Mouse (Mus musculus): ENCODE results near the gene Igf2r.

The Igf2r gene

DNA sequence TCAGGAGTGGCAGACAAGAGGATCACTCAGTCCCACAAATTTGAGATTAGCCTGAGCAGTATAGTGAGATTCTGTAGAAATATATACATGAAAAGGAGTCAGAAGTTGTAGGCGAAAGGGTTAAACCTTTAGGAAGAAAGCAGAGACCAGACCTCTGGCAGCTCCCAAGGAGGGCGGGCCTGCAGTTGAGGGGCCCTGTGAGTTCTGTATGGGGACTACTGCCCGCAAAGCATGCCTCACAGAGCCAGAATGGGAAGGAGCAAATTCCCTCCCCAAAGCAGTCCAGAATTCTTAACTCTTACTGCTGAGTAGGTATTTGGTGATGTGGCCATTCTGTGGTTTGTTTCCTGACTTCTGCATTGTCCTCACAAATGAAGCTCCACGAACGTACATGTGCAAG lies 11.6 kb upstream of the Igf2r start:
- no peak for DNase-seq

DNA sequence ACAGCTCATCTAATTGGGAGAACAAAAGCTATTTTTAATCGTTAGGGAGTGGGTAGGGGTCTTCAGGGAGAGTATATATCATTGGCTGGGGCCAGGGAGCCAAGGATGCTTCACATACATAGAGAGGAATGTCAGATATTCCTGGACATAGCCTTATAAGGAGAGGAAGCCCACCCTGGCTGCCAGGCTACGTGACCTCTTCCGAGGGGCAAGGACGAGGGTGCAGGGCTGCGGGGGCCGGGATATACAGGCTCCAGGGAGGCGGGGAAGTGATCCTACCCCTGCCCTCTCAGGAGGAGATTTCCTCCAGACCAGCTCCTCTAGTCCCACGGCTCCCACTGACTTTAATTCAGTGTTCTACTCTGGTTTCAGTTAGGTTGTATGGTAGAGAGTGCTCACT lies 10.7 kb upstream of the Igf2r start:
- no peak for DNase-seq

DNA sequence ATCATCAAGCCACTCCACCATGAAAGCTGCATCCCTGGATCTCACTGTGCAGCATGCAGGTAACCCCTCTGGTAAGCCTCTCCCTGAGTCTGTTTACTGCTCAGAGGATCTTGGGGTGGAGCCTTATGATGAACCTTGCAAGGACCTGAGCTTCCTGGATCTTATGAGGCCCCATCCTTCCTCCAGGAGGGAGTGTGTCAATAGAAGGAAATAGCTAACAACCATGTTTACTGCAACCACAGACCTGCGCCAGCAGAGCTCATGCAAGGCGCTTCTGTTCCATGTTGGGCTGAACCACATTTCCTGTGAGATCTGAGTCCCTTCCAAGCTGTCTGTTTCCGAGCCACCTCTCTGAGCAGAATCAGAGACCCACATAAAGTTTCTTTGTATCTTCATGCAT lies 10.0 kb upstream of the Igf2r start:
- DNase-seq = no peak

DNA sequence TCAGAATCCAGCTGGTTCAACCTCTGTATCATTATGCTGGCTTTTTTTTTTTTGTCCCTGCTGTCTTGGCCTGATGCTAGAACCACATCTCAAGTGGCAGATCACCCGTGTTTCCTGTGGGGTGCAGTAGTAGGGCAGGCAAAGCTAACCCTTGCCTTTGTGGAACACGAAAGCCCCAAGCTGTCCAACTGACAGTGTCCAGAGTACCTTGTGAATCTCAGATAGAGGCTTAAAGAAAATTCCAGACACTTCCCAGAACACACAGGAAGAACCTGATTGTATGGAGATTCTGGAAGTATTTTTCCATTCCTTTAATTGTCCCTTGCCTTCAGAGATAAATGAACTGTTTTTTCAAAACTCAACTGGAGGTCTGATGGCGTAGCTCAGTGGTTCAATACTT lies 4.5 kb upstream of the Igf2r start:
- DNase-seq = no peak

DNA sequence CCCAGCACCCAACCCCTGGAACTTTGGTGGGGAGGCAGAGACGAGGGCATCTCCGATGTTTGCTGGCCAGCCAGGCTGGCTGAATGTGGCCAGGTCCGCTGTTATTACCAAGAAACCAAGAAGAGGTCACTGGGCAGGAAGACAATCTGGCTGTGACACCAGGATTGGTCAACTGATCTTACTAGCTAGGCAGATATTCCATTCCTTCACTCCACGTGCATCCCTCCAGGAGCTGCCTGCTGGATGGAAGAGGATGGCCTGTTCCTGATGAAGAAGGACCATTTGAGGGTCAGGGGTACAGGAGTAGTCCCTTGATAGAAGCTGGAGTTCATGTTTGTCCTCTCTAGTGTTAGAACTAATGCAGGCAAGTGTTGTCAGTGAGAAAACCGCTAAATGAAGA lies 1.0 kb upstream of the Igf2r start:
- no peak for DNase-seq

DNA sequence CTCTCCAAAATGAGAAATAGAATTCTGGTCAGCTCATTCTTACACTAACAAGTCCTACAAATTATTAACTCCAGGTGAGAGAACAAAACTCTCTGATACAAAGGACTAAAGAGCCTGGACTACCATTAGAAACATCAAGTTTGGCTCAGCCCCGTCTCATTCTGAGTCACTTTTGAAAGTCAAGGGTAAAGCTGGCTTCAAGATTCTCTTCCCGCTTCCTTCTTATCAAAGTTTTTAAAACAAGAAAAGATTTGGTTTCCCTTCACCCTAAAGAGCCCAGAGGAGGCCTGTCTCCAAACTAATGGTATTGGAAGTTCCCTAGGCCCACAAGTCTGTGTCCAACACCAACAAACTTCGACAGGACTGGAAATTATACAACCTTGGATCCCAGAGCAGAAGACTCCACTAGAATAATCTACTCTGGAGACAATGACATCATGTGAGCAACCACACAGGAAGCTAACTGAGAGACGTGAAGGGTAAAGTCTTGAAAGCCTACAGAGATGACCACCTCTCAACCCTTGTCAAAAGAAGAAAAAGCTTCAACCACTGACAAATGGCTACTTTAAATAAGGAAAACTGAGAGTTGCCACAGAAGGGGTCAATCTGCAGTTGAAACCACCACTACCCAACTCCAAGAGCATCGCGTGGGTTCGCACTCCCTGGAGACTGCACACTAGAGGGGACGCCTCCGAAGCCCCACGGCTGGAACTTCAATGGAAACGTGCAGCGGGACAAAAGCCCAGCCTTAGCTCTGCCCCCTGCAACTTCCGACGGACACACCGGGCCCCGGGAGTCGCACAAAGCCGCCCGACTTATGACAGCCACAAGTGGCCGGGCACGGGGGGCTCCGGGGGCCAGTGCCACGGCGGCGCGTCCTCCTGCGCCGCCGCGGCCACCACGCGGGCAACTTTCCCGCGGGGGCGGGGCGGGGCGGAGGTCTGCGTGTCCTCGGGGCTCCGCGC lies 767 bp downstream of the Igf2r start:
- no peak for DNase-seq

DNA sequence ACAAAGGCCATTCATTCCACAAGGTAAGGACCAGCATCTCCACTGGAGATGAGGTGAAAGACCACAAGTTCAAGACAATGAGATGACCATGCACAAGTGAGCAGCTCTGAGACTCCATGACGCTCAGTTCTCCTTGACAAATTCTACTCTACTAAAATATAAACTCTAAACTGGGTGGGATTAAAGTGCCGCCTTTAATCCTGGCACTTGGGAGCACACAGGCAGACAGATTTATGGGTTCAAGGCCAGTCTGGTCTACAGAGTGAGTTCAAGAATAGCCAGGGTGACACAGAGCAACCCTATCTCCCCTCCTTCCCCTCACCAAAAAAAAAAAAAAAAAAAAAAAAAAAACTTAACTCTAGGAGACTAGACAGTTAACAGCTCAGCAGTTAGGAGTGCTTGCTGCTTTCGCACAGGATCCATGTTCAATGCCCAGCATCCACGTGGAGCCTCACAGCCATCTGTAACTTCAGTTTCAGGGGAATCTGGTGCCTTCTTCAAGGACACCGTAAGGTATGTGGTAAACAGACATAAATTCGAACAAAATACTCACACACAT lies 2.1 kb downstream of the Igf2r start:
- DNase-seq = no peak

DNA sequence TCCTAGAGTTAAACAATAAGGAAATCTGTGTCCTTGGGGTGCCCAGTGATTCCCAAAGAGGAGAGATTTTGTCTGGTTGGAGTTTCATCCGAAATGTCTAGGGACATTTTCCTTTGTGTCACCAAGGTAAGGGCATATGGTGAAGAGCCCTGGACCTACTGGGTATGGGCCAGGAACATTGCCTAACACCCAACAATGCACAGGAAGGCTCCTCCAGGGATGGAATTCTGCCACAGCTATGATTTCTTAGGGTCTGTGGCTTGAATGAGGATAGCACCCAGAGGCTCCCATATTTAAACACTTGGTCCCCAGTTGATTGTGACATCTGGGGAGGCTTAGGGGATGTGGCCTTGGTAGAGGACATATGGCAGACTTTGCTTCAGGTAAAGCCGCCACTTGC lies 6.1 kb downstream of the Igf2r start:
- no peak for DNase-seq

DNA sequence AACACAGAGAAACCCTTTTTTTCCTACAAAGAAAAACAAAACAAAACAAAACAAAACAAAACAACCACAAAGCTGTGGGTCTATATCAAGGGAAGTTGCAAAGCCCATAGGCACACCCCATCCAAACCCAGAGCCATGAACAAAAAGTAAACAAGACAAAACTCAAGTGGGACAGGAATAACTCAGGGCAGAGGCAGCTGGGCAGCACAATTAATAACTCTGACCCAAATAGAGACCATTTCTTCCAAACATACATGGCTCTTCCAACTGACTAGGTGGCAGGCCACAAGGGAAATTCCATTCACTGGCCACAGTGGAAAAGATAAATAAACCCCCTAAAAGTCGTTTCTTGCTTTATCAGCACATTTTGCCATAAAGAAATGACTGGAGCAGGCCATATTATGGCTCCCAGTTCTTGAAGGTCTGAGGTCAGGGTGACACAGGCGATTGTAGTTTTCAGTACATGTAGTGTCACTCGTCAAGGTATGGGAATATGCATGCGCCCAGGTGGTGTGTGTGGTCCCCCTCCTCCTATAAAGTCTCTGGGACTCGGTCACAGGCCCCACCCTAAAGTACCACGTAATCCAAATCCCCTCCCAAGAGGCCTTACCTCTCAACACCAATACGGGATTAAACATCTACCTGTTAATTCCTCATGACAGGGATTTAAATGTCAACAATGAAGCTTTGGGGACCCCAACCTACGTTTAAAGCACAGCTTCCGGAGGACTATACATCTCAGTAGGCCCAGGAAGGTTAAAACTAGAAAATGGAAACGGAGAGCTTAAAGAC lies 8.9 kb downstream of the Igf2r start:
- no peak for DNase-seq

DNA sequence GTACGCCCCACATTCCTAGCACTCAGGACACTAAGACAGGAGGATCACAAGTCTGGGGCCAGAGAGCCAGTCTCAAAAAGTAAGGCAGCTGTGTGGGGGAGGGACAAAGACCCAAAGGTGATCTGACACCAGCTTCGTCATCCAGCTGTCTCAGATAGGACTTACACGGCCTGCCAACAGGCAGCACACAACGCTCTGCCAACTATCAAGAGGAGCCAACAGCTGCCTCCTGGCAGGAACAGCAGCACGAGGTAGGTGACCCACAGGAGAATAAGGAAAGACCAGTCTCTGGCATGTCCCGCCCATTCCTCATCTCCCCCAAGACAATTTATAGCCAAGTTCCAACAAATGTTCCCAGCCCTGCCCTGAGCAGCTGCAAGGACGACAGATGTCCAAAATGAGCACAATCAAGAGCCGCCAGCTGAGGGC lies 9.8 kb downstream of the Igf2r start:
- DNase-seq = no peak

DNA sequence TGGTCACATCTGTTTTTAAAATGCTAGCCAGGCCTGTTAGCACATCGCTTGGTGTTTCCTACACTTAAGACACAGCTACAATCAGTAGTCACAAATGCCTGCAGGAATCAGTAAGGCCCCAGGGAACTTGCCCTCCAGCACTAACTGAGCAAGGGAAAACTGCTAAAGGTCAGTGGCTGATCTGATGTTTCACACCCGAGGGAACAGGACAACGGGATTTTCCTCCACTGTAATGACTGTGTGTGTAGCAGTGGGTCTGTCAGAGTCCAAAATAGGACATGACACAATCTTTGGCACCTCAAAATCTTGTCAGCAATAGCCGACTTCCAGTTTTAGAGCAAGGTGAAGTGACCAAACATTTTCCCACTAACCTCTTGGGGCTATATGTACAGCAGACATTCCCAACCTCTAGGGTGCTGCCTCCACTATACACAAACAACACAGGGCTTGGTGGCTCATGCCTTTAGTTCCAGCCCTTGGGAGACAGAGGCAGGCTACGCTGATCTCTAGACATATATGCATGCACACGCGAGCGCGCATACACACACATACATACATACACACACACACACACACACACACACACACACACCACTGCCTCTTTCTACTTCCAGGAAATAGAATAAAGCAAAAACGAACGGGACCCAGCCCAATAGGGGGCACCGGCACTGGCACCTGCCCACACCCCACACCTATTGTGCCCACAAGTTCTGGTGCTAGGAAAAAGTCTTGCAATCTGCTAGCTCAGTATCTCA lies 10.6 kb downstream of the Igf2r start:
- DNase-seq = no peak

DNA sequence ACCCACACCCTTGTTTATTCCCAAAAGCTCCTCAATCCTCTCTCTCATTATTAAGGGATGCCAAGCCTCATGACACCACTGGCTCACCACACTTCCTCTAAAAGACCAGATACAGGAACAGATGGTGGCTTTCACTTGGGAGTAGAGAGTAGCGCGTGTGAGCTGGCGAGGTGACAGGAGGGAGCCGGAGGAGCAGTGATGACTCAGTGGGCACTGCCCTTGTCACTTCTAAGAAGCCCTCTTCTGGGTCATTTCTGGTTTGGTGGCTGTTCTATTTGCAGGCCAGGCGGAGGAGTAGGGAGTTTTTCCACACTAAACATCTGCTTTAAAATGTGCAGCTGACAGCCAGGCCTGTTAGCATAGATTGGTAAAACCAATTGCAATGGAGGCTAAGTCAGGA lies 11.5 kb downstream of the Igf2r start:
- DNase-seq = peak in 1 of 2 experiments; percentile 18

DNA sequence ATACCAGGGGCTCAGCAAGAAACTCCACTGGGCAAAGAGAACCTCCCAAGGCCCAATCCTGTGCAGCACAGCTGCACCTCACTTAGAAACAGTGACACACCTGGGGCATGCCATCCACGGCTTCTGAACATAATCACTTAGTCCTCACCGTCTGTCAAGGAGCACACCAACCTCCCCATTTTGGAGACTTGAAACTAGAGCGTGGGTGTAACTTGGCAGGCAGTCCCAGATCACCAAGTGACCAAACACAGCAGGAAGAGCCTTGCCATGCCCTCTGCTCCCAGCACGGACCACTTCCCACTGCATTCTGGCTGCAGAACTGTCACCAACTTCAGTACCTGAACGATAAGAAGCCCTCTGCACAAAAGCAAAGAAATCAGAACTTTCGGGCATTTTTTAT lies 12.3 kb downstream of the Igf2r start:
- no peak for DNase-seq

DNA sequence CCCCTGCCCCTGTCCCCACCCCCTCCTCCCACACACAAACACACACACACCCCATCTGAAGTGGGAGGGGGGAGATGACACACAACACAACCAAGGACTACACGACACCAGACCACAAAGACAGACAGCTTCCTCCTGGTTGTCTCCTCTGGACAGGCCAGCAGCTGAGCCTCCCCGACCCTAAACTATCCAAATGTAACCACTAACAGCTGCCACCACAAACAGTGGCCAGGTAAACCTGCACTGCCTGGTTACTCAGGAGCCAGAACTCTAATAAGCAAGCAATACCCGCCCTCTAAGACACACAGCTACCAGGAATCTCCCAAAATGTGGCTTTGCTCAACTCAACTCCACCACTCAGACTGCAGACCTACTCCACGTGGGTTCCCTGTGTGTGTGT lies 13.5 kb downstream of the Igf2r start:
- no peak for DNase-seq

DNA sequence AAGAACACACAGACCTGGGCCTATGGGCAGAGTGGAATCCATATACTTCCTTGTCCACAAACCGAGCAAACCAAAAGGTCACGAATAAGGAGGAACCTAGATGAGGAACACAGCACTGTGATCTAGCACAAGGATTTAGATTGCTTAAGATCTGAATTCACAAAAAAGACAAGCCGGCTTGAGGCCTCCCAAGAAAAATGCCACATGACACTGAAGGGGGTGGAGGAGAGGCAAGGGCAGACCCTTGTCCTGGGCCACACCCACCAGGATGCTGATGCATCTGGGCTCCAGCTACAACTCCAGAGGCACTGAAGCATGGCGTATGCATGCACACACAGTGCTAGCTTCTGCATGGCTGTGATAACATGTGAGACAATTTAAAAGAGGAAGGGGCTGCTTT lies 14.3 kb downstream of the Igf2r start:
- DNase-seq = no peak

DNA sequence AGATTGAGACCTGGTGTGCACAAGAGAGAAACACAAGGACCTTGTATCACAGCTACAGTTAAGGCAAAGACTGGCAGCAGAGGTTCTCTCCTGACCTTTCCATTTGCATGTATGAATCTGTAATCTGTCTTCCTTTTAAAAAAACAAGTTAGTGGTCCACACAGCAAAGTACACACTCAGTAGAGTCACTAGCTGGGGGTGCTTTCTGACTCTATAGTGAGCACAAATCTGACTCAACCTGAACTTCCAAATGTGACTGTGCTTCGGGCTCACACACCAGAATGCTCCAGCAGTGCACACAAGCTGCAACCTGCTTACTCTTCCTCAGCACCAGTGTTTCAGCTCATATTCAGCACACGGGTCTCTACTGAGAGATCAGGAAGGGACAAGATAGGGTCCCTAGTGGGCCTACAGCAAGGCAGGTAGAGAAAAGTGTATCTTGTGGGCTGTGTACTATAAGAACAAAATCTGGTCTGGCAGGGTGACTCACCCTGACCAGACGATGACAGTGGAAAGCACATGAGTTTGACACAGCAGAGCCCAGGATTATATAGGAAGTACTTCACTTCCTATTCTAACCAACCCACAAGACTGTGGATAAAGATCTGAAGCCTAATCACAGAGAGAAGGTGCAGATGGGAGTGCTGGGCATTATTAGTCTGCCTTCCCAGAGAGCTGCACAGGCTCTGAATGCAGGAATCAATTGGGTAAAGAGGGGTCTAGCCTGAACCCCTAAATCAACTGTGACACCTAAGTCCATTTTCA lies 15.0 kb downstream of the Igf2r start:
- DNase-seq = no peak

DNA sequence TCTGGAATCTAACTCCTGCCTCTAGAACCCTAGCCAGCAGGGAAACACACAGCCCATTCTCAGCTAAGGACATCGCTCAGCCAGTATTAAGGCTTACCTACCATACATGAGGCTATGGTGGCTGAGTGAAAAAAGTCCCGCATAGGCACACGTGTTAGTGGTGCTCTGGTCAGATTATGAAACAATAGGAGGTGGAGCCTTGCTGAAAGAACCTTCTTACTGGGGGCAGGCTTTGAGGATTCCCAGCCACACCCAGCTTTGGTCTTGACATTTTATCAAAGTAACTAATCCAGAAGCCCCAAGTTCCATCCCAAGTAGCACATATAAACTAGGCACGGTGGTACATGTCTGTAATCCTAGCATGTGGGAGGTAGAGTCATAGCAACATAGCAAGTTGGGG lies 16.4 kb downstream of the Igf2r start:
- no peak for DNase-seq

DNA sequence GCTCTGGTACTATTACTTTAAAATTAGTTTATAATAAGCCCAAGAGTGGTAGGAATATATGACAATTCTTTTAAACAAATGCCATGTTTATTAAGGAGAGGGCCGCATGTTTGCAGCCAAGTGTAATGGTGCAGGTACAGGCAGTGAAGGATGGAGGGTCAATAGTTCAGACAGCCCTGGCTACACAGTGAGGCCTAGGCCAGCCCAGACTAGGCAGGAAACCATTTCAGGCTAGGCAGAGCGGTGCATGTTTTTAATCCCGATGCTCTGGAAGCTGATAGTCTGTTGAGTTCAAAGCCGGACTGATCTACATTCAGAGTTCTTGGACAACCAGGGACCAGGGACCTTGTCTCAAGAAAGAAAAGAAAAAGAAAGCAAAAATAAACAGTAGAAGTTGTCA lies 17.8 kb downstream of the Igf2r start:
- no peak for DNase-seq

DNA sequence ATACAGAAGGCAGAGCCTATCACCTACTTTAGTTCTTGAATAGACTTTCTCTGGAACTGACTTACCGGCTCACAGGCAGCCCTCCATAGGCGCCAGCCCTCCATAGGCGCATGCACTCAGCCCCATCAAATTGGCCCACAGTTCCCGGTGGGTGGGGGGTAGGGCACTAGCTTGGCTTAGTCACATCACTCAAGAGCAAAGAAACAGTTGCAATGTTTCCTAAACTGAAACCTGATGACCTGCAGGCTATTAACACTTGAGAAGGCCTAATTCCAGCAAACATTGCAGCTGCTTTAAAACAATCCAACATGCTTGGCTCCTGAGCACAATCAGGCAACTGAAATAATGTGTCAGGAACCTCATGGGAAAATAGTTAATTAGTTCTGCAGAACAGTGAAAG lies 18.2 kb downstream of the Igf2r start:
- no peak for DNase-seq

DNA sequence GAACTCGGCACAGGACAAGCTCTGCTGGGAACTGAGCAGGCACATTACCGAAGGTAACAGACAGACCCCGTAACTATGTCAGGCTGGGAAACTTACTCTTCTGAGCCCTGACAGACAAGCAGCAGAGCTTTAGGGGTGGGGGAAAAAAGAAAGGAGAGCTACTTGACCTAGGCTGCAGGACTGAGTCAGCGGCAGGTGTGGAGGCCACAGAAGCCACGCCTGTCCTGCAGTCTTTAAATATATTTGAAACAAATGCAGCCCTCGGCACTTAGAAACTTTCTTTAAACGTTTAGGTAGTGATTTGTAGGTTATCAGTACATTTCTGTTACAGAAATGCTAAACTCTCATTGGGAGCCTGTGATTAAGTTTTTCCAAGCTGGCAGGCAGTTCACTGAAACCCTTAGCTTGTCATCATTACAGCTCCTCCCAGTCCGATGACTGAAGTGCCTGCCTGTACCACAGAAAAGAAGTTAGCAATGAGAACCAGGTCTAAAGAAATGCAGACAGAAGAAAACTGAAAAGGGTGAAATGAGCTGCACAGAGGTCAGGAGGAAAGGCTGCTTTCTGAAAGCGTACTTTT lies 18.8 kb downstream of the Igf2r start:
- DNase-seq = no peak

DNA sequence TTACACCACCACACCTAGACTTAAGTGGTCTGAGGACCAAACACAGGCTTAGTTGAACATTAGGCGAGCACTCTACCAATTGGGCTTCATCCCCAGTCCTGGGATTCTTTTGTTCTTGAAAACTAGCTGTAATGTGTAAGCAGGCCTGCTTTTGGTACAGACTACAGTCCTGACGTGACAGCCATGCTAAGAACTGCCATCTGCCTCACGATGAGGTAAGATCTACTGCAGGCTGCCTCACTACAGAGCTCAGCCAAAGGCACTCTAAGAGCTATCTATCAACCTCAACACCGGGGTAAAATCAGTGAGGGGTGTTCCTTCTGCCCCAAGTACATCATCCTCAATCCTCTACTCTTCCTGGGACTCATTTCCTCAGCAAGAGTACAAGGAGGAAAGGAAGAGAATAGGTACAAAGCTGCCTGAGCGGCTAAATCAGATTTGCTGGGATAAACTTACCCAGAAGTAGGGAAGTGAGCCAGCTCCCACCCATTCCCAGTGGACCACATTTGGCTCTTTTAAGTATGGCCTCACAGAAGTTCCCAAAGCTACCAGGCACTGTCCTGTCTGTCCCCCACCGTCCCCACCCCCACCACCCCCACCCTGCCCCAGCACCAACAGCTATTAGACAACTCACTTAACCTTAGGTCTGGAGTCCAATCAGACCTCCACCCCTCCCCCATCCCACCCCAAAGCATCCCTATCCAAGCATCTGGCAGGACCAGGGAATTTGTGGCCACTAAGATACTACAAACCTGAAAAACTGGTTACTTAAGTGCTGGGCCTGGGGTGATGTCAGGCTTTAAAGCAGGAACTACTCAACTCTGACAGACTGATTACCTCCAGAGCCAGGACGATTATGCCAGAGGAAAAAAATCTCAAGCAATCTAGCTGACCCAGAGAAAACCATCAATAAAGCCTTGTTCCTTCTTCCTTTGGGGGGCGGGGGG lies 19.8 kb downstream of the Igf2r start:
- DNase-seq = peak; percentile 21 to 60
